ENCODE assay signal across 9 mouse cellular contexts in genomic region chr12:26802542-26802941, GRCm38 (mm10).
DNase-seq lines count a peak whose midpoint lies in the region; ATAC-seq and TF ChIP-seq lines count a peak whose summit lies in the region.
"Had no signal": no experiment of that assay in that cellular context is flagged by ENCODE, and none has a peak within 500 bp of the region (broad histone marks: within the 10 kb centered on the region; RNA-seq: fewer than 3 reads in every experiment).

No protein-coding gene starts in this region.

- no peak overlapping the region for H3K27ac ChIP-seq in forebrain, embryonic 12.5 days
- H3K27ac ChIP-seq in neural tube, embryonic 12.5 days = no peak overlapping the region
- H3K27ac ChIP-seq in thymus, adult 2 months (ENCODE audit: control insufficient read depth, insufficient read depth, low read length) = no peak overlapping the region
- H3K27ac ChIP-seq in heart, embryonic 12.5 days (ENCODE audit: poor library complexity, severe bottlenecking) = no peak overlapping the region
- H3K27ac ChIP-seq: heart, embryonic 13.5 days had no signal

- no peak overlapping the region for H3K9ac ChIP-seq in forebrain, embryonic 12.5 days
- H3K9ac ChIP-seq in neural tube, embryonic 12.5 days = no peak overlapping the region
- H3K9ac ChIP-seq in heart, embryonic 12.5 days = no peak overlapping the region
- H3K9ac ChIP-seq: heart, embryonic 13.5 days had no signal

- TF ChIP-seq CTCF in thymus, adult 2 months (IDR thresholded peaks at IDR 0.05; ENCODE audit: borderline replicate concordance, control insufficient read depth, extremely low read depth, insufficient read depth, low read length, poor library complexity) = no peak

- no peaks in the 10 kb centered on the region for H3K27me3 ChIP-seq in forebrain, embryonic 12.5 days
- H3K27me3 ChIP-seq in neural tube, embryonic 12.5 days (replicated peaks) = no peaks in the 10 kb centered on the region
- H3K27me3 ChIP-seq in thymus, adult 2 months (ENCODE audit: control insufficient read depth, insufficient read depth, low read length) = no peaks in the 10 kb centered on the region
- no peaks in the 10 kb centered on the region; the same call in 1 of the 2 replicates for H3K27me3 ChIP-seq in heart, embryonic 12.5 days (replicated peaks)
- H3K27me3 ChIP-seq: heart, embryonic 13.5 days had no signal

- DNase-seq in cerebellum, adult 9-11 months = peak; percentile 73
- DNase-seq in layer of hippocampus, adult 8-10 months (ENCODE audit: low spot score in 2 of 2) = peak; percentile 65 to 71
- DNase-seq in thymus, adult 2 months = no peak
- no peak for DNase-seq in B cell, adult 2 months
- DNase-seq: kidney, postnatal 36 days had no signal

- no peak for TF ChIP-seq POLR2A in thymus, adult 2 months (IDR thresholded peaks at IDR 0.05; ENCODE audit: control insufficient read depth, extremely low read depth, insufficient read depth, low read length, poor library complexity)

- ATAC-seq in forebrain, embryonic 12.5 days (ENCODE audit: low FRiP score) = peak; percentile 80
- ATAC-seq in neural tube, embryonic 12.5 days (ENCODE audit: low FRiP score, low read depth) = peak; percentile 92
- no peak for ATAC-seq in heart, embryonic 12.5 days (ENCODE audit: insufficient number of reproducible peaks, low FRiP score)

- 59% methylated on average over 5 of the region's 5 CpGs for WGBS in forebrain, embryonic 12.5 days
- WGBS in neural tube, embryonic 12.5 days = 47% methylated on average over 5 of the region's 5 CpGs
- 94% methylated on average over 5 of the region's 5 CpGs for WGBS in thymus, adult 2 months
- 82% methylated on average over 5 of the region's 5 CpGs for WGBS in heart, embryonic 12.5 days

- H3K4me3 ChIP-seq in forebrain, embryonic 12.5 days (replicated peaks) = no peak overlapping the region
- no peak overlapping the region for H3K4me3 ChIP-seq in neural tube, embryonic 12.5 days
- no peak overlapping the region for H3K4me3 ChIP-seq in thymus, adult 2 months (ENCODE audit: control insufficient read depth, insufficient read depth, low read length)
- no peak overlapping the region for H3K4me3 ChIP-seq in heart, embryonic 12.5 days
- H3K4me3 ChIP-seq: heart, embryonic 13.5 days had no signal

- H3K36me3 ChIP-seq in forebrain, embryonic 12.5 days (replicated peaks) = no peaks in the 10 kb centered on the region
- H3K36me3 ChIP-seq in neural tube, embryonic 12.5 days = no peaks in the 10 kb centered on the region
- H3K36me3 ChIP-seq in thymus, adult 2 months (ENCODE audit: control insufficient read depth, insufficient read depth, low read length) = no peaks in the 10 kb centered on the region
- no peaks in the 10 kb centered on the region for H3K36me3 ChIP-seq in heart, embryonic 12.5 days
- H3K36me3 ChIP-seq: heart, embryonic 13.5 days had no signal

- no peak overlapping the region for H3K4me2 ChIP-seq in forebrain, embryonic 12.5 days
- H3K4me2 ChIP-seq in neural tube, embryonic 12.5 days (replicated peaks) = no peak overlapping the region
- no peak overlapping the region for H3K4me2 ChIP-seq in heart, embryonic 12.5 days
- H3K4me2 ChIP-seq: heart, embryonic 13.5 days had no signal

- no peaks in the 10 kb centered on the region for H3K9me3 ChIP-seq in forebrain, embryonic 12.5 days
- no peaks in the 10 kb centered on the region for H3K9me3 ChIP-seq in neural tube, embryonic 12.5 days
- no peaks in the 10 kb centered on the region for H3K9me3 ChIP-seq in heart, embryonic 12.5 days (replicated peaks)
- H3K9me3 ChIP-seq: heart, embryonic 13.5 days had no signal

- no peaks in the 10 kb centered on the region; the same call in 1 of the 2 replicates for H3K4me1 ChIP-seq in forebrain, embryonic 12.5 days
- H3K4me1 ChIP-seq in neural tube, embryonic 12.5 days = peaks cover 5% of the 10 kb centered on the region; the same call in 1 of the 2 replicates
- H3K4me1 ChIP-seq in thymus, adult 2 months (replicated peaks; ENCODE audit: control insufficient read depth, insufficient read depth, low read length) = no peaks in the 10 kb centered on the region
- H3K4me1 ChIP-seq in heart, embryonic 12.5 days (replicated peaks) = no peaks in the 10 kb centered on the region
- H3K4me1 ChIP-seq: heart, embryonic 13.5 days had no signal

Comparison
In these comparisons a context has a peak if more than half of its experiments do, and no peak if none do; other contexts are left out.
1. DNase-seq: peak in cerebellum, adult 9-11 months (single experiment) and layer of hippocampus, adult 8-10 months (2 of 2); none in thymus, adult 2 months (single experiment) and B cell, adult 2 months (0 of 2).